Mouse (Mus musculus) CH12.LX (cell line): Measurements from ENCODE around the gene Sord. TPM values are rescaled to one million over a fixed set of nuclear protein-coding genes. Genes with fewer than 3 reads are reported as not detected.

ENCODE experiments used
- DNase-seq: peaks from one replicate; pipeline ENCODE4 v3.0.0-alpha.2; 2013; ENCODE audit errors: extremely low read depth
- H3K27ac ChIP-seq: 2 replicates; pipeline ENCODE4 v1.5.1; 2012; ENCODE audit warnings: low read depth, mild to moderate bottlenecking, control low read depth, moderate library complexity; ENCODE audit not compliant: insufficient read depth
- H3K27me3 ChIP-seq: replicated peaks from 2 replicates; pipeline ENCODE3; 2012; ENCODE audit warnings: inconsistent platforms
- H3K36me3 ChIP-seq, 2 experiments: replicated peaks in 1 of 2; 2 replicates each; pipeline versions ENCODE3 to v1.6.1; 2012; ENCODE audit warnings: inconsistent platforms in 1 of 2, low read length in 1 of 2, mild to moderate bottlenecking in 1 of 2, mixed read lengths in 1 of 2, moderate library complexity in 1 of 2; ENCODE audit not compliant: control insufficient read depth in 1 of 2, insufficient read depth in 1 of 2
- H3K4me1 ChIP-seq, 2 experiments: 2 replicates each; pipeline ENCODE4 v1.6.1; 2012; ENCODE audit warnings: inconsistent platforms in 1 of 2, moderate library complexity in 1 of 2; ENCODE audit not compliant: insufficient read depth in 2 of 2, control insufficient read depth in 1 of 2
- H3K4me2 ChIP-seq: 2 replicates; pipeline ENCODE4 v1.6.1; 2012; ENCODE audit warnings: low read depth, mild to moderate bottlenecking, control low read depth; ENCODE audit not compliant: poor library complexity, insufficient read depth, severe bottlenecking
- H3K4me3 ChIP-seq, 3 experiments: fragments of 150-350 bp in 1 of 3; sonication (generic) in 1 of 3; replicated peaks in 1 of 3; 2 replicates each; pipeline versions ENCODE3 to v1.5.1; 2011 to 2012; ENCODE audit warnings: low read depth in 2 of 3, low read length in 2 of 3, mild to moderate bottlenecking in 2 of 3, moderate library complexity in 2 of 3, control low read depth in 1 of 3, improper control_type of control experiment in 1 of 3, inconsistent platforms in 1 of 3, mixed read lengths in 1 of 3; ENCODE audit not compliant: poor library complexity in 1 of 3
- H3K79me2 ChIP-seq: replicated peaks from 2 replicates; pipeline ENCODE4 v1.6.1; 2012; ENCODE audit warnings: mild to moderate bottlenecking, moderate library complexity; ENCODE audit not compliant: control insufficient read depth, poor library complexity, insufficient read depth, severe bottlenecking; ENCODE audit errors: extremely low read depth
- H3K9ac ChIP-seq: 2 replicates; pipeline ENCODE4 v1.6.1; 2012; ENCODE audit warnings: low read depth, mild to moderate bottlenecking, control low read depth, moderate library complexity; ENCODE audit not compliant: insufficient read depth
- H3K9me3 ChIP-seq: replicated peaks from 2 replicates; pipeline ENCODE3; 2012; ENCODE audit warnings: low read length, inconsistent platforms, mixed read lengths
- CHD1 ChIP-seq: IDR thresholded peaks from 2 replicates; pipeline ENCODE4 v1.6.1; 2012; ENCODE audit warnings: low read depth, low read length, improper control_type of control experiment, inconsistent platforms
- CHD2 ChIP-seq: IDR thresholded peaks from 2 replicates; pipeline ENCODE4 v1.6.1; 2011; ENCODE audit warnings: low read length, improper control_type of control experiment
- E2F4 ChIP-seq: IDR thresholded peaks from 2 replicates; pipeline ENCODE4 v1.6.1; 2011; ENCODE audit warnings: low read depth, low read length, improper control_type of control experiment; ENCODE audit not compliant: insufficient replicate concordance
- ETS1 ChIP-seq: conservative IDR thresholded peaks from 2 replicates; pipeline ENCODE4 v1.6.1; 2012; ENCODE audit warnings: low read depth, mild to moderate bottlenecking, inconsistent platforms, low read length, improper control_type of control experiment, moderate library complexity
- HCFC1 ChIP-seq: IDR thresholded peaks from 2 replicates; pipeline ENCODE4 v1.6.1; 2012; ENCODE audit warnings: low read depth, mild to moderate bottlenecking, inconsistent platforms, low read length, improper control_type of control experiment
- JUND ChIP-seq: conservative IDR thresholded peaks from 2 replicates; pipeline ENCODE4 v1.6.1; 2011; ENCODE audit warnings: low read depth, low read length, improper control_type of control experiment
- KAT2A ChIP-seq: IDR thresholded peaks from 2 replicates; pipeline ENCODE4 v1.6.1; 2012; ENCODE audit warnings: low read length, improper control_type of control experiment, inconsistent platforms; ENCODE audit not compliant: insufficient replicate concordance
- MAFK ChIP-seq: IDR thresholded peaks from 2 replicates; pipeline ENCODE4 v1.6.1; 2011; ENCODE audit warnings: low read length, improper control_type of control experiment; ENCODE audit not compliant: insufficient replicate concordance
- MAX ChIP-seq: IDR thresholded peaks from 2 replicates; pipeline ENCODE4 v1.6.1; 2011; ENCODE audit warnings: low read length, improper control_type of control experiment
- MAZ ChIP-seq: IDR thresholded peaks from 2 replicates; pipeline ENCODE4 v1.6.1; 2012; ENCODE audit warnings: low read depth, mild to moderate bottlenecking, inconsistent platforms, low read length, improper control_type of control experiment, moderate library complexity
- MXI1 ChIP-seq: IDR thresholded peaks from 2 replicates; pipeline ENCODE4 v1.6.1; 2011; ENCODE audit warnings: mild to moderate bottlenecking, low read depth, low read length, improper control_type of control experiment
- MYC ChIP-seq: IDR thresholded peaks from 2 replicates; pipeline ENCODE4 v1.6.1; 2011; ENCODE audit warnings: low read depth, mild to moderate bottlenecking, improper control_type of control experiment, low read length
- NELFE ChIP-seq: IDR thresholded peaks from 2 replicates; pipeline ENCODE4 v1.6.1; 2011; ENCODE audit warnings: low read depth, low read length, improper control_type of control experiment
- PAX5 ChIP-seq: IDR thresholded peaks from 2 replicates; pipeline ENCODE4 v1.6.1; 2012; ENCODE audit warnings: low read length, inconsistent platforms, mixed read lengths
- RAD21 ChIP-seq: IDR thresholded peaks from 2 replicates; pipeline ENCODE4 v1.6.1; 2011; ENCODE audit warnings: low read depth, mild to moderate bottlenecking, low read length, improper control_type of control experiment, moderate library complexity
- RCOR1 ChIP-seq: conservative IDR thresholded peaks from 2 replicates; pipeline ENCODE4 v1.6.1; 2012; ENCODE audit warnings: low read depth, mild to moderate bottlenecking, inconsistent platforms, low read length, improper control_type of control experiment
- SMC3 ChIP-seq: IDR thresholded peaks from 2 replicates; pipeline ENCODE4 v1.6.1; 2011; ENCODE audit warnings: low read depth, low read length, improper control_type of control experiment
- TBP ChIP-seq: conservative IDR thresholded peaks from 2 replicates; pipeline ENCODE4 v1.6.1; 2011; ENCODE audit warnings: low read depth, low read length, improper control_type of control experiment
- UBTF ChIP-seq: IDR thresholded peaks from 2 replicates; pipeline ENCODE4 v1.6.1; 2012; ENCODE audit warnings: low read depth, mild to moderate bottlenecking, inconsistent platforms, low read length, improper control_type of control experiment, moderate library complexity
- USF1 ChIP-seq: IDR thresholded peaks from 2 replicates; pipeline ENCODE4 v1.6.1; 2014; ENCODE audit warnings: low read depth, mild to moderate bottlenecking, inconsistent platforms, low read length, improper control_type of control experiment
- USF2 ChIP-seq: conservative IDR thresholded peaks from 2 replicates; pipeline ENCODE4 v1.6.1; 2011; ENCODE audit warnings: low read depth, low read length, improper control_type of control experiment
- ZC3H11A ChIP-seq: IDR thresholded peaks from 2 replicates; pipeline ENCODE4 v1.6.1; 2012; ENCODE audit warnings: low read depth, mild to moderate bottlenecking, inconsistent platforms, low read length, improper control_type of control experiment
- ZKSCAN1 ChIP-seq: IDR thresholded peaks from 2 replicates; pipeline ENCODE4 v1.6.1; 2012; ENCODE audit warnings: low read depth, inconsistent platforms, low read length, improper control_type of control experiment, borderline replicate concordance
- dilution Hi-C: fragments of 300-500 bp; cut with MboI; formaldehyde crosslinking; loops from 2 replicates; pipeline ENCODE4 v1.14.3; 2020; ENCODE audit warnings: low sequenced_read_pairs; ENCODE audit not compliant: extremely low pct_unique_long_range_greater_than_20kb, extremely low pct_ligation_motif_present
- in situ Hi-C: fragments of 300-500 bp; cut with MboI; formaldehyde crosslinking; loops from 3 replicates; pipeline ENCODE4 v1.14.3; 2019; ENCODE audit warnings: low sequenced_read_pairs, low pct_ligation_motif_present, low pct_unique_long_range_greater_than_20kb, mixed read lengths
- polyA plus RNA-seq: library from polyadenylated mRNA; unstranded; fragments of >175 nt; gene quantifications from 2 replicates; pipeline ENCODE4 v1.2.1, GENCODE M21; 2012; ENCODE audit warnings: low read depth; ENCODE audit not compliant: insufficient read length
- total RNA-seq, 2 experiments: library from RNA; depleted of rRNA; stranded (reverse); fragments of 300-350 nt in 1 of 2; fragments of >200 nt in 1 of 2; gene quantifications; 2 replicates each; pipeline ENCODE4 v1.2.3; 2012 to 2014

Sord gene
- total and polyA plus RNA-seq, 3 experiments = 18.2 to 29.9 (median 20.3) TPM

DNA sequence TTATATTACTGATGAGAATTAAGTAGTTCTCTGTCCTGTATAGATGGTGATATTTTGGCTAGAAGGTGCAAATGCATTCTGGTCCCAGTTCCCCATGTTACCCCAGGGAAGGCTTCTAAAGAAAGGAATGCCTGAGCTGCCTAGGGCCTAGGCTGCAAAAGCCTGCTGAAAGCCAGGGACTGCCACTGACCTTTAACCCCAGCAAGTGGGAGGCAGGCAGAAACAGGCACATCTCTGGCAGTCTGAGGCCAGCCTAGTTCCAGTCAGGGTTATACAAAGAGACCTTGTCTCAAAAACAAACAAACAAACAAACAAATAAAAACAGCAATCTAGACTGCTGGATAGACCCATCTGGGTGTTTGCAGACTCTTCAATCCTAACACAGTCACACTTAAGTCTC lies 6.2 kb downstream of the Sord start:
- H3K27ac ChIP-seq = no peak overlapping the region
- TF ChIP-seq ETS1 (no peak), MYC (no peak), RCOR1 (no peak), ZC3H11A (no peak), MAX (no peak)
- no peak overlapping the region for H3K4me3 ChIP-seq
- H3K79me2 ChIP-seq = no peaks in the 10 kb centered on the region
- DNase-seq = no peak
- peaks cover 0 to 7% of the 10 kb centered on the region in 2 experiments for H3K36me3 ChIP-seq
- in situ Hi-C loops = no loop called here
- no peak overlapping the region for H3K9ac ChIP-seq
- no peaks in the 10 kb centered on the region for H3K27me3 ChIP-seq
- peaks cover 5 to 24% of the 10 kb centered on the region in 2 experiments; a peak in 2 of 4 replicates for H3K4me1 ChIP-seq
- dilution Hi-C loops = no loop called here
- no peak overlapping the region for H3K4me2 ChIP-seq
- H3K9me3 ChIP-seq = no peaks in the 10 kb centered on the region

DNA sequence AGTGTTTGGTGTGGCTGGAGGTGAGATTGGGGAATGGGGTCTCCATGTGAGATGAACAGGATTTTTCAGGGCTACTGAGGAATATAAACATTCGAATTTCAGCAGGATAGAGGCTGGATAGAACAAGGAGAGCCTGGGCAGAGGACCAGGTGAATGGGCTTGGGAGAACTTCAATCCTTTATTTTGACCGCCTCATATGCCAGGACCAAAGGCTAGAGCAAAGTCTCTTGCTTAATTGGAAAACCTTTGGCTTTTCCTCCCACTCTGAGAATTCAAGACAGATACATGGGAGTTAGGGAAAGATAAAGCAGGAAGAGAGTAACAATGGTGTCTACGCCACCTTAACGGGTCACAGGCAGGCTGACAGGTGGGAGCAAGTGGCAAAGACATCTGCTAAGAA lies 6.7 kb downstream of the Sord start:
- Histone ChIP-seq H3K27me3 (no peaks in the 10 kb centered on the region), H3K27ac (no peak overlapping the region), H3K36me3 (peaks cover 0 to 10% of the 10 kb centered on the region in 2 experiments), H3K9me3 (no peaks in the 10 kb centered on the region), H3K9ac (no peak overlapping the region), H3K4me2 (no peak overlapping the region), H3K4me3 (no peak overlapping the region), H3K79me2 (no peaks in the 10 kb centered on the region), H3K4me1 (peaks cover 5 to 24% of the 10 kb centered on the region in 2 experiments; a peak in 2 of 4 replicates)
- no peak for DNase-seq
- in situ Hi-C loops (no loop called here), dilution Hi-C loops (no loop called here)
- no peak for TF ChIP-seq SMC3
- TF ChIP-seq TBP = no peak
- no peak for TF ChIP-seq KAT2A
- TF ChIP-seq E2F4 = no peak
- no peak for TF ChIP-seq MYC
- no peak for TF ChIP-seq MAX
- no peak for TF ChIP-seq HCFC1
- TF ChIP-seq NELFE = no peak
- TF ChIP-seq RAD21 = no peak
- no peak for TF ChIP-seq ETS1

DNA sequence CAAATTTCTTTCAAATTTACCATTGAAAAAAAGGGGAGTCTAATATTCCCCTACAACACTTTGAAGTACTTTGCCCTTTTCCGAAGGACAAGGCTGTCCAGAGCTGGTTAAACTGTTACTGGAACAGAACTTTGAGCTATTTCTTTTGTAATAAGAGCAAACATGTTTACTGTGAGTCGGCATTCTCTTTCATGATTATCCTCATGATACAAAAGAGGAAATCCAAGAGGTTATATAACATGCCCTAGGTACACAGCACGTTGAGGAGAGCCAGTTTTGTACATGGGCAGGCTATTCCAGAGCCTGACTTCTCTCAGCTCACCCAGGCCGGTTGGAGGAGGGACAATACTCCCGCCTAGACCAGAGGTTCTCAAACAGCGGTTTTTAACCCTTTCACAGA lies 7.4 kb downstream of the Sord start:
- H3K27me3 ChIP-seq = no peaks in the 10 kb centered on the region
- in situ Hi-C loops = no loop called here
- no peak overlapping the region for H3K4me2 ChIP-seq
- H3K36me3 ChIP-seq = peaks cover 0 to 17% of the 10 kb centered on the region in 2 experiments
- H3K27ac ChIP-seq = no peak overlapping the region
- H3K79me2 ChIP-seq = no peaks in the 10 kb centered on the region
- TF ChIP-seq USF2 (no peak), PAX5 (no peak), UBTF (no peak), ZC3H11A (no peak), JUND (no peak), MAZ (no peak), USF1 (no peak), ETS1 (no peak), E2F4 (no peak), CHD1 (no peak), MAFK (no peak), ZKSCAN1 (no peak), CHD2 (no peak), SMC3 (no peak), MXI1 (no peak)
- TF ChIP-seq, all 38 proteins: peak for 0
- H3K4me3 ChIP-seq = no peak overlapping the region
- no peaks in the 10 kb centered on the region for H3K9me3 ChIP-seq
- peaks cover 5 to 24% of the 10 kb centered on the region in 2 experiments; a peak in 2 of 4 replicates for H3K4me1 ChIP-seq
- dilution Hi-C loops = no loop called here
- H3K9ac ChIP-seq = no peak overlapping the region
- DNase-seq = no peak
